Mouse (Mus musculus) liver, postnatal 0 days (tissue): ENCODE data around the gene Car8. TPM values are rescaled to one million over a fixed set of nuclear protein-coding genes. Genes with fewer than 3 reads are reported as not detected.
"Not testable (repeated sequence)": the region's sequence is repeated elsewhere in the genome, so short reads cannot be mapped to it uniquely, and the experiment has no call there.

Source experiments
- ATAC-seq: fragments of 200-750 bp; cut with Nextera tagmentation; 2 replicates; pipeline ENCODE4 v1.8.0; 2017; ENCODE audit warnings: mild to moderate bottlenecking, moderate library complexity
- DNase-seq: peaks from one replicate; pipeline ENCODE4 v3.0.0-alpha.2; 2016
- H3K27ac ChIP-seq: fragments of 300-500 bp; sonication (generic); 2 replicates; pipeline ENCODE4 v1.5.1; 2014; ENCODE audit warnings: antibody characterized with exemption, moderate library complexity, mild to moderate bottlenecking, low read depth
- H3K27me3 ChIP-seq: fragments of 300-500 bp; sonication (generic); 2 replicates; pipeline ENCODE4 v1.6.1; 2014; ENCODE audit warnings: low read length, control low read depth, mixed read lengths; ENCODE audit not compliant: insufficient read depth
- H3K36me3 ChIP-seq: fragments of 300-500 bp; sonication (generic); replicated peaks from 2 replicates; pipeline ENCODE4 v1.6.1; 2014; ENCODE audit warnings: mild to moderate bottlenecking, control low read depth, low read length, moderate library complexity, mixed read lengths; ENCODE audit not compliant: insufficient read depth
- H3K4me1 ChIP-seq: fragments of 300-500 bp; sonication (generic); 2 replicates; pipeline ENCODE4 v1.6.1; 2014; ENCODE audit warnings: antibody characterized with exemption, mild to moderate bottlenecking, control low read depth; ENCODE audit not compliant: insufficient read depth
- H3K4me2 ChIP-seq: fragments of 300-500 bp; sonication (generic); 2 replicates; pipeline ENCODE4 v1.6.1; 2014; ENCODE audit warnings: low read depth, mild to moderate bottlenecking, low read length, moderate library complexity, mixed read lengths
- H3K4me3 ChIP-seq: fragments of 300-500 bp; sonication (generic); 2 replicates; pipeline ENCODE4 v1.5.1; 2014; ENCODE audit warnings: low read depth, low read length
- H3K9ac ChIP-seq: fragments of 300-500 bp; sonication (generic); replicated peaks from 2 replicates; pipeline ENCODE4 v1.6.1; 2014; ENCODE audit warnings: mild to moderate bottlenecking, moderate library complexity
- H3K9me3 ChIP-seq: fragments of 300-500 bp; sonication (generic); 2 replicates; pipeline ENCODE4 v1.6.1; 2016; ENCODE audit warnings: mild to moderate bottlenecking, control low read depth, low read length, mixed read lengths
- CTCF ChIP-seq: sonication (generic); IDR thresholded peaks from 2 replicates; pipeline ENCODE4 v1.5.1; 2016; ENCODE audit warnings: antibody characterized with exemption, low read depth
- EP300 ChIP-seq: IDR thresholded peaks from 2 replicates; pipeline ENCODE4 v1.6.1; 2016; ENCODE audit warnings: antibody characterized with exemption, low read depth, mild to moderate bottlenecking
- WGBS: fragments of 180-500 bp; shearing (Covaris S2); extraction: QIAGEN DNeasy Blood & Tissue Kit; methylation state at CpG from one replicate; pipeline ENCODE4 v1.1.7; 2014; ENCODE audit not compliant: insufficient replicate concordance; 5-methylcytosine and 5-hydroxymethylcytosine counted together
- polyA plus RNA-seq: library from polyadenylated mRNA; unstranded; fragments of >200 nt; fragmentation: Nextera tagmentation; extraction: Ambion mirVana; gene quantifications from 2 replicates; pipeline ENCODE4 v1.2.1, GENCODE M21; 2015

The Car8 gene
- polyA plus RNA-seq, 1 experiment from 2014 or later = 8.6 TPM

- DNase-seq (no peak), ATAC-seq (no peak)
- WGBS = 72% methylated on average over 8 of the region's 8 CpGs
These were observed 51.7 kb downstream of the Car8 start for GRCm38 (mm10) chr4:8186921-8187687.

GRCm38 (mm10) chr4:8180576-8180975 is 58.3 kb downstream of the Car8 start:
- no peak for ATAC-seq
- 37% methylated on average over 4 of the region's 4 CpGs for WGBS
- H3K27ac ChIP-seq = no peak overlapping the region
- no peak overlapping the region for H3K4me3 ChIP-seq
- no peak overlapping the region for H3K4me2 ChIP-seq
- no peak for TF ChIP-seq CTCF
- TF ChIP-seq EP300 = no peak
- no peak for DNase-seq
- no peaks in the 10 kb centered on the region for H3K4me1 ChIP-seq
- no peaks in the 10 kb centered on the region for H3K27me3 ChIP-seq
- H3K9me3 ChIP-seq = no peaks in the 10 kb centered on the region
- no peak overlapping the region for H3K9ac ChIP-seq
- H3K36me3 ChIP-seq = no peaks in the 10 kb centered on the region

More at GRCm38 (mm10) chr4:8186921-8187687, 51.7 kb downstream of the Car8 start:
- no peaks in the 10 kb centered on the region for H3K27me3 ChIP-seq
- H3K36me3 ChIP-seq = no peaks in the 10 kb centered on the region
- no peak overlapping the region for H3K27ac ChIP-seq
- no peaks in the 10 kb centered on the region for H3K9me3 ChIP-seq
- H3K9ac ChIP-seq = no peak overlapping the region
- no peak for TF ChIP-seq EP300
- TF ChIP-seq CTCF = no peak
- no peak overlapping the region for H3K4me2 ChIP-seq
- H3K4me3 ChIP-seq = no peak overlapping the region
- no peaks in the 10 kb centered on the region for H3K4me1 ChIP-seq

GRCm38 (mm10) chr4:8154589-8155198 is 84.1 kb downstream of the Car8 start:
- 77% methylated on average over 6 of the region's 6 CpGs for WGBS
- TF ChIP-seq CTCF = no peak
- TF ChIP-seq EP300 = no peak
- Histone ChIP-seq H3K4me3 (no peak overlapping the region), H3K9me3 (no peaks in the 10 kb centered on the region), H3K4me2 (no peak overlapping the region), H3K27ac (no peak overlapping the region), H3K27me3 (no peaks in the 10 kb centered on the region), H3K36me3 (no peaks in the 10 kb centered on the region), H3K4me1 (no peaks in the 10 kb centered on the region), H3K9ac (no peak overlapping the region)
- DNase-seq (no peak), ATAC-seq (peak; percentile 33)

- H3K4me2 ChIP-seq, H3K27me3 ChIP-seq, H3K36me3 ChIP-seq, H3K4me3 ChIP-seq, DNase-seq, H3K4me1 ChIP-seq, H3K9ac ChIP-seq, H3K27ac ChIP-seq, H3K9me3 ChIP-seq, ATAC-seq: not testable (repeated sequence)
- 80% methylated on average over 5 of the region's 5 CpGs for WGBS
These were observed 84.9 kb downstream of the Car8 start for GRCm38 (mm10) chr4:8153926-8154325.

- 74% methylated on average over 2 of the region's 2 CpGs for WGBS
- H3K27ac ChIP-seq = no peak overlapping the region
These were observed 101.4 kb downstream of the Car8 start for GRCm38 (mm10) chr4:8137403-8137802.

GRCm38 (mm10) chr4:8132024-8132423 is 106.8 kb downstream of the Car8 start:
- no peaks in the 10 kb centered on the region for H3K4me1 ChIP-seq
- TF ChIP-seq EP300 (no peak), CTCF (no peak)
- H3K27ac ChIP-seq = no peak overlapping the region
- no peak for ATAC-seq
- no peak overlapping the region for H3K9ac ChIP-seq
- H3K4me3 ChIP-seq = no peak overlapping the region
- H3K4me2 ChIP-seq = no peak overlapping the region
- H3K27me3 ChIP-seq = no peaks in the 10 kb centered on the region
- H3K36me3 ChIP-seq = no peaks in the 10 kb centered on the region
- DNase-seq = no peak
- no peaks in the 10 kb centered on the region for H3K9me3 ChIP-seq
- WGBS = 75% methylated on average over 2 of the region's 2 CpGs

More at GRCm38 (mm10) chr4:8137403-8137802, 101.4 kb downstream of the Car8 start:
- Histone ChIP-seq H3K4me3 (no peak overlapping the region), H3K36me3 (no peaks in the 10 kb centered on the region), H3K9me3 (no peaks in the 10 kb centered on the region), H3K27me3 (no peaks in the 10 kb centered on the region), H3K4me2 (no peak overlapping the region), H3K9ac (no peak overlapping the region), H3K4me1 (no peaks in the 10 kb centered on the region)
- TF ChIP-seq CTCF = no peak
- TF ChIP-seq EP300 = no peak
- DNase-seq (no peak), ATAC-seq (no peak)
